Mouse (Mus musculus): ENCODE measurements around the gene Tac4. TPM values are rescaled to one million over a fixed set of nuclear protein-coding genes. Genes with fewer than 3 reads are reported as not detected.

Tac4 gene
- polyA plus RNA-seq (2014; fragmentation: Illumina TruSeq; extraction: RNeasy Lipid Tissue Mini Kit (QIAGEN cat#74804); ENCODE audit: insufficient read depth, low read depth, low replicate concordance) = 0.25 TPM

GRCm38 (mm10) chr11:95261178-95261751 lies at the start of gene Tac4:
Gene Tac4 (plus strand): TSS chr11:95261529.

GRCm38 (mm10) chr11:95310007-95310647 lies 48.8 kb downstream of the Tac4 start, which contains the start of gene Kat7:
Gene Kat7 (minus strand): TSS chr11:95310246.

Other genes with a start within 250 kb of the Tac4 start
- 24.0 TPM for gene Pdk2, start 220.2 kb upstream of the Tac4 start, polyA plus RNA-seq (2014; fragmentation: Illumina TruSeq; extraction: RNeasy Lipid Tissue Mini Kit (QIAGEN cat#74804); ENCODE audit: insufficient read depth, low read depth, low replicate concordance)
- 43.5 TPM for gene Itga3, start 184.7 kb upstream of the Tac4 start, polyA plus RNA-seq (2014; fragmentation: Illumina TruSeq; extraction: RNeasy Lipid Tissue Mini Kit (QIAGEN cat#74804); ENCODE audit: insufficient read depth, low read depth, low replicate concordance)
- not detected for gene Dlx3, start 141.4 kb upstream of the Tac4 start, polyA plus RNA-seq (2014; fragmentation: Illumina TruSeq; extraction: RNeasy Lipid Tissue Mini Kit (QIAGEN cat#74804); ENCODE audit: insufficient read depth, low read depth, low replicate concordance)
- gene Dlx4, start 115.3 kb upstream of the Tac4 start, polyA plus RNA-seq (2014; fragmentation: Illumina TruSeq; extraction: RNeasy Lipid Tissue Mini Kit (QIAGEN cat#74804); ENCODE audit: insufficient read depth, low read depth, low replicate concordance) = 0.34 TPM
- gene Kat7, start 48.7 kb downstream of the Tac4 start, polyA plus RNA-seq (2014; fragmentation: Illumina TruSeq; extraction: RNeasy Lipid Tissue Mini Kit (QIAGEN cat#74804); ENCODE audit: insufficient read depth, low read depth, low replicate concordance) = 18.6 TPM
- gene Fam117a, start 75.5 kb downstream of the Tac4 start, polyA plus RNA-seq (2014; fragmentation: Illumina TruSeq; extraction: RNeasy Lipid Tissue Mini Kit (QIAGEN cat#74804); ENCODE audit: insufficient read depth, low read depth, low replicate concordance) = 19.8 TPM
- gene Slc35b1, start 123.2 kb downstream of the Tac4 start, polyA plus RNA-seq (2014; fragmentation: Illumina TruSeq; extraction: RNeasy Lipid Tissue Mini Kit (QIAGEN cat#74804); ENCODE audit: insufficient read depth, low read depth, low replicate concordance) = 55.0 TPM
- gene Spop, start 152.6 kb downstream of the Tac4 start, polyA plus RNA-seq (2014; fragmentation: Illumina TruSeq; extraction: RNeasy Lipid Tissue Mini Kit (QIAGEN cat#74804); ENCODE audit: insufficient read depth, low read depth, low replicate concordance) = 123 TPM

Measured in lung, adult 10 weeks (tissue).